Mouse (Mus musculus) heart, embryonic 12.5 days (tissue): ENCODE data around the gene Lactb. TPM values are rescaled to one million over a fixed set of nuclear protein-coding genes. Genes with fewer than 3 reads are reported as not detected.

Experiments used
- ATAC-seq: fragments of 200-750 bp; cut with Nextera tagmentation; 2 replicates; pipeline ENCODE4 v1.8.0; 2017; ENCODE audit warnings: moderate TSS enrichment, moderate library complexity; ENCODE audit not compliant: insufficient number of reproducible peaks, low FRiP score
- H3K27ac ChIP-seq: fragments of 300-500 bp; sonication (generic); 2 replicates; pipeline ENCODE4 v1.5.1; 2016; ENCODE audit warnings: mild to moderate bottlenecking, moderate library complexity; ENCODE audit not compliant: poor library complexity, severe bottlenecking
- H3K27me3 ChIP-seq: fragments of 300-500 bp; sonication (generic); replicated peaks from 2 replicates; pipeline ENCODE4 v1.6.1; 2016; ENCODE audit warnings: mild to moderate bottlenecking, moderate library complexity
- H3K36me3 ChIP-seq: fragments of 300-500 bp; sonication (generic); 2 replicates; pipeline ENCODE4 v1.6.1; 2016; ENCODE audit warnings: mild to moderate bottlenecking, moderate library complexity
- H3K4me1 ChIP-seq: fragments of 300-500 bp; sonication (generic); replicated peaks from 2 replicates; pipeline ENCODE4 v1.6.1; 2016; ENCODE audit warnings: mild to moderate bottlenecking
- H3K4me2 ChIP-seq: fragments of 300-500 bp; sonication (generic); 2 replicates; pipeline ENCODE4 v1.6.1; 2016; ENCODE audit warnings: mild to moderate bottlenecking, moderate library complexity
- H3K4me3 ChIP-seq: fragments of 300-500 bp; sonication (generic); 2 replicates; pipeline ENCODE4 v1.5.1; 2016; ENCODE audit warnings: mild to moderate bottlenecking
- H3K9ac ChIP-seq: fragments of 300-500 bp; sonication (generic); 2 replicates; pipeline ENCODE4 v1.6.1; 2016; ENCODE audit warnings: mild to moderate bottlenecking, moderate library complexity
- H3K9me3 ChIP-seq: fragments of 300-500 bp; sonication (generic); replicated peaks from 2 replicates; pipeline ENCODE4 v1.6.1; 2016; ENCODE audit warnings: mild to moderate bottlenecking, moderate library complexity
- WGBS: fragments of 180-500 bp; shearing (Covaris S2); methylation state at CpG from one replicate; pipeline ENCODE4 v1.1.7; 2016; 5-methylcytosine and 5-hydroxymethylcytosine counted together
- polyA plus RNA-seq: library from polyadenylated mRNA; unstranded; fragments of >200 nt; fragmentation: Nextera tagmentation; extraction: Ambion mirVana; gene quantifications from 2 replicates; pipeline ENCODE4 v1.2.1, GENCODE M21; 2016

Gene Lactb
- 9.3 and 10.1 TPM in 2 replicates for polyA plus RNA-seq

DNA sequence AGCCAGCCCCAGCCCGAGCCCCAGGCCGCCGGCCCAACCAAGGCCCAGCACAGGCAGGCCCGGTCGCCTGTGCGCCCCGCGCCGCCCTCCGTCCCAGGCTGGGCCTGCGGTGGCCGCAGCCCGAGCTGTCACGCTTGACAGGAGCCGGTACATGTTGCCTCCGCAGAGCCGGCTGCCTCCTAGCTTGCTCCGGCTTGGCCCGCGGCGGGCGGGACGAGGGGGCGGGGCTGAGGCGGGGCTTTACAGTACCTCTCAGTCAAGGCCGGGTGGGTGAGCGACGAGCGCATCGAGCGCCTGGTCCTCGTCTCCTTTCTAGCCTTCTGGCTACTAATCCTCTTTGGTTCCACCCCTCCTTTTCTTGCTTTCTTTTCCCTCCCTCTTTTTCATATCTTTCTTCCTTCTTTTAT is at the start of gene Lactb:
TSS of gene Lactb (minus strand) at position 246 of the 407 bp plus-strand sequence.
- peak; percentile 97 for ATAC-seq
- peak within 1 kb of the TSS; percentile 78 for H3K9ac ChIP-seq
- H3K9me3 ChIP-seq, result no peaks in the 10 kb centered on the region
- WGBS, result under 1% methylated on average over 32 of the region's 32 CpGs
- peaks cover 10% of the 10 kb centered on the region for H3K36me3 ChIP-seq
- no peaks in the 10 kb centered on the region for H3K27me3 ChIP-seq
- peak within 1 kb of the TSS; percentile 84 for H3K27ac ChIP-seq
- H3K4me2 ChIP-seq, result peak within 1 kb of the TSS; percentile 75
- peaks cover 4% of the 10 kb centered on the region; the same call in 1 of the 2 replicates for H3K4me1 ChIP-seq
- peak within 1 kb of the TSS; percentile 76 for H3K4me3 ChIP-seq

DNA sequence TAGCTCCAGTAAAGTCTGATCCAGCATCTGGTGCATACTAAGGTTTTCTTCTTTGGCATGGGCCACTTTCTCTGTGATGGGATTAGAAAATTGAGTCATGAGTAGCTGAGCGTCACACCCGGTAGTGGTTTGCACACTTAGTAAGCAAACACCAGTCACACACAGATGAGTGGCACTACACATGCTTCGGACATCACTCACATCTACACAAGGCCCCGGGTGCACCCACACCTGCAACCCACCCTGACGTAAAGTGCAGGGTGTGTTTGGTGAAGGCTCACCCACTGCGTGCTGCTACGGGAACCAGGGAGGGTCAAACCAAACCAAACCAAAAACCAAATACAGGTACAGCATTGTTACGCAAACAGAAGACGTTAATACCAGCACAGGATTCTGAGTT is 48.1 kb upstream of the Lactb start:
- Histone ChIP-seq H3K9ac (no peak overlapping the region), H3K4me2 (no peak overlapping the region), H3K4me1 (peaks cover 46% of the 10 kb centered on the region), H3K9me3 (no peaks in the 10 kb centered on the region), H3K27me3 (no peaks in the 10 kb centered on the region), H3K36me3 (peaks cover 72% of the 10 kb centered on the region), H3K27ac (no peak overlapping the region), H3K4me3 (no peak overlapping the region)
- WGBS, result 90% methylated on average over 9 of the region's 9 CpGs
- ATAC-seq, result no peak

DNA sequence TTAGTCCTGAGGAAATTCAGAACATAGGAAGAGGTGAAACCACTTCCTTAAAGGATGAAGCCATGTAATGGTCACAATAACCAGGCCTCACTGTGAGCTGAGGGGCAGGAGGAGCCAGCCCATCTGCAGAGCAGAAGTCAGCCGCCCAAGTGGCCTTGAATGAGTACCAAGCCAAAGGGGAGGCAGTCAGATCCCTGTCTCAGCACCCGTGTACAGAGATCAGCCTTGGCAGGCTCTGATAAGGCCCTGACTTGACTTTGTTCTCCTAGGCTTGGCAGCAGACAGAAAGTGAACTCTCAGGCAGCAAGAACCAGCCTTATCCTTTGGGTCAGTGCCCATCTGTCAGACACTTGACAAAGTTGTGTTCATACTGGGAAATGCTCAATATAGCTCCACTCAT is 44.8 kb upstream of the Lactb start:
- no peak overlapping the region; the same call in 1 of the 2 replicates for H3K4me2 ChIP-seq
- H3K36me3 ChIP-seq, result peaks cover 41% of the 10 kb centered on the region
- peak overlapping the region; percentile 73 for H3K27ac ChIP-seq
- peaks cover 24% of the 10 kb centered on the region for H3K4me1 ChIP-seq
- no peaks in the 10 kb centered on the region for H3K27me3 ChIP-seq
- no peak overlapping the region for H3K9ac ChIP-seq
- ATAC-seq, result peak; percentile 26; the same call in 1 of the 2 replicates
- 22% methylated on average over 2 of the region's 2 CpGs for WGBS
- no peak overlapping the region for H3K4me3 ChIP-seq
- H3K9me3 ChIP-seq, result no peaks in the 10 kb centered on the region

DNA sequence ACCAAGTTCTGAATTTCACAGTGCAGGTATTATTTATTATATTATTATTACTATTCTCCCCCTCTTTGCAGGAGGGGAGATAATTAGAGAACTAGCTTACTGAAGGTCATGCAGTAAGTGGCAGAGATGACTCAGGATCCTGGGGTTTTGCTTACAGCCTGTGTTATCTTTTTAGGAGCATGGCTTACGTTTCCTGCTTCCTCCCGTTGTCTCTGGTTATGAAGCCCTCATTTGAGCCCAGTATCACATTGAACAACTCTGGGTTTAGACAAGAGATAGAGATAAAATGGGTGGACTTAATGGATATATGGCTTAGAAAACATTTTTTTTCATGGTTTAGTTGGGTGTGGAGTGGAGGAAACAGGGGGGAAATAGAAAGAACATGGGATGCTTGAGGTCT is 38.2 kb upstream of the Lactb start:
- ATAC-seq, result no peak
- no peak overlapping the region for H3K9ac ChIP-seq
- WGBS, result 12% methylated on average over 2 of the region's 2 CpGs

DNA sequence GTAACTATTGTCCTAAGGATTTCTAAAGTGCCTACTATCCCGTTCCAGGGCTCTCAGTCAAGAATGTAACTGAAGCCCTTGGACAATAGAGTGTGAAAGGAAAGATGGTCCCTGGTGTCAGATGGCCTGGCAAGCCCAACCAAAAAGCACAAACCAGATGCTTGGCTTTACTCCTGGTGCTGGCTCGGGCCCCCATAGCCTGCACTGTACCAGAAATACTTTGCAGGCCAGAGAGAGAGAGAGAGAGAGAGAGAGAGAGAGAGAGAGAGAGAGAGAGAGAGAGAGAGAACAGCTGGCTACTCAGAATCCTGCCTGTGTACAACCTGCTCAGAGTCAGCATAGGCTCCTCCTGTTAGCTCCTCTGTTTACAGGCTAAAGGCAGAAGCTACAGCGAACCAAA is 37.2 kb upstream of the Lactb start:
- Histone ChIP-seq H3K27ac (no peak overlapping the region), H3K36me3 (no peaks in the 10 kb centered on the region), H3K4me1 (peaks cover 18% of the 10 kb centered on the region), H3K4me3 (no peak overlapping the region), H3K4me2 (no peak overlapping the region), H3K9ac (no peak overlapping the region), H3K9me3 (no peaks in the 10 kb centered on the region), H3K27me3 (no peaks in the 10 kb centered on the region)
- no peak for ATAC-seq
- WGBS, result 32% methylated on average over 3 of the region's 3 CpGs

More for the DNA sequence above, 38.2 kb upstream of the Lactb start:
- no peaks in the 10 kb centered on the region for H3K9me3 ChIP-seq
- no peaks in the 10 kb centered on the region for H3K27me3 ChIP-seq
- H3K4me2 ChIP-seq, result no peak overlapping the region
- no peak overlapping the region for H3K4me3 ChIP-seq
- no peaks in the 10 kb centered on the region for H3K36me3 ChIP-seq
- H3K4me1 ChIP-seq, result peaks cover 18% of the 10 kb centered on the region
- H3K27ac ChIP-seq, result no peak overlapping the region

DNA sequence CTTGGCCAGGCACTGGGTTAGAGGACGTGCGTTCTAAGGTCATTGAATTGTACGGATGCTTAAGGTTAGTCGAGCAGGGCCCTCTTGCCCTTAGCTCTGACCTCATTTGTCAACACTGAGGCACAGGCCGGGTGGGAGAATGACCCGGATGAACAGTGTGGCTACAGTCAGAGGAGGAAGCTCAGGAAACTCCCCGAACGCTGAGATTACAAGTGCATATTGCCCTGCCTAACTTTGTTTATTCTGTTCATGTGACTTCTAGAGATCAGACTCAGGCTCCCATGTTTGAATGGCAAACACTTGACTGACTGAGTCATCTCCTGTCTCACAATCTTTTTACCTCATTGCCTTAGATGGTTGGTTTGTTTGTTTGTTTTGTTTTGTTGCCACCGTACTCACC is 36.2 kb upstream of the Lactb start:
- peaks cover 19% of the 10 kb centered on the region for H3K4me1 ChIP-seq
- 61% methylated on average over 9 of the region's 9 CpGs for WGBS
- no peaks in the 10 kb centered on the region for H3K36me3 ChIP-seq
- no peaks in the 10 kb centered on the region for H3K9me3 ChIP-seq
- H3K4me2 ChIP-seq, result no peak overlapping the region
- H3K9ac ChIP-seq, result no peak overlapping the region
- H3K4me3 ChIP-seq, result no peak overlapping the region
- H3K27ac ChIP-seq, result no peak overlapping the region
- H3K27me3 ChIP-seq, result no peaks in the 10 kb centered on the region
- ATAC-seq, result no peak

DNA sequence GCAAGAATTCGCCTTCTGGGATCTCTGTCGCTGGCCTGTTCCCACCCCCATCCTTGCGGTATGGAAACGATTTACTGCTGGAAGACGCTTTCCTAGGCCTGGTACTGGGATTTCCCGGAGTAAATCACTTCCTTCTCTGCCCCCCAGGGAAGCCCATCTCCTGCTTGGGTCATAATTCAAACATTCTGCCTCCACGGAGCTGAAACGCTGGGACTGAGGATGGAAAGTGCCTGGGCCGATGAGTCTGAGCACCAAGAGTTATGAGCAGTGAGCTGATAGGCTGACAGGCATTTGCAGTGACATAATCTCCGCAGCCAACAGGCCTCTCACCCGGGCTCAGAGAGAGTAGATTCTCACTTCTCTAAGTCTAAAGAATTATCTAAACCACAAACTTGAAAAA is 33.5 kb upstream of the Lactb start:
- H3K36me3 ChIP-seq, result no peaks in the 10 kb centered on the region
- H3K9me3 ChIP-seq, result no peaks in the 10 kb centered on the region
- no peak overlapping the region for H3K9ac ChIP-seq
- H3K4me3 ChIP-seq, result no peak overlapping the region
- no peak overlapping the region for H3K27ac ChIP-seq
- no peaks in the 10 kb centered on the region for H3K27me3 ChIP-seq
- WGBS, result 37% methylated on average over 11 of the region's 11 CpGs
- H3K4me1 ChIP-seq, result peaks cover 32% of the 10 kb centered on the region
- H3K4me2 ChIP-seq, result no peak overlapping the region
- ATAC-seq, result no peak

DNA sequence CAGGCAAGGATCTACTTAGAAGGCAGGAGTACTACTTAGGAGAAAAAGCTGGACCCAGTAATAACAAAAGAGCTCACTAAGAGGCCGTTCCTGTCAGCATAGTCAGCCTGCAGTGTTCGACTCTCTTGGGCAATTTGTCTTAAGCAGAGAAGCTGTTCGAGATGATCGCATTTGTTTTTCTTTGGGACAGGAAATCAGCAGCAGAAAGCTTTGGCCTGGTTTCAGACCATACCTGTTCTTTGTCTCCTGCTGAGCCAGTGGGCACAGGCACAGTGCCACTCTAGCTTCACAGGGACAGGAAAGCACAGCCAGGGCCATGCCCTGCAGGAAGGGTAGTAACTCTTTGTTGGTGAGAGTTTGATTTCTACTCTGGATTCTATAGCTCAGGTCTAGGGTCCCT is 31.1 kb upstream of the Lactb start:
- ATAC-seq, result no peak
- no peak overlapping the region for H3K4me2 ChIP-seq
- peaks cover 16% of the 10 kb centered on the region for H3K4me1 ChIP-seq
- H3K27ac ChIP-seq, result no peak overlapping the region
- H3K4me3 ChIP-seq, result no peak overlapping the region
- H3K9me3 ChIP-seq, result no peaks in the 10 kb centered on the region
- WGBS, result 63% methylated on average over 4 of the region's 4 CpGs
- no peaks in the 10 kb centered on the region for H3K27me3 ChIP-seq
- H3K36me3 ChIP-seq, result no peaks in the 10 kb centered on the region
- no peak overlapping the region for H3K9ac ChIP-seq

DNA sequence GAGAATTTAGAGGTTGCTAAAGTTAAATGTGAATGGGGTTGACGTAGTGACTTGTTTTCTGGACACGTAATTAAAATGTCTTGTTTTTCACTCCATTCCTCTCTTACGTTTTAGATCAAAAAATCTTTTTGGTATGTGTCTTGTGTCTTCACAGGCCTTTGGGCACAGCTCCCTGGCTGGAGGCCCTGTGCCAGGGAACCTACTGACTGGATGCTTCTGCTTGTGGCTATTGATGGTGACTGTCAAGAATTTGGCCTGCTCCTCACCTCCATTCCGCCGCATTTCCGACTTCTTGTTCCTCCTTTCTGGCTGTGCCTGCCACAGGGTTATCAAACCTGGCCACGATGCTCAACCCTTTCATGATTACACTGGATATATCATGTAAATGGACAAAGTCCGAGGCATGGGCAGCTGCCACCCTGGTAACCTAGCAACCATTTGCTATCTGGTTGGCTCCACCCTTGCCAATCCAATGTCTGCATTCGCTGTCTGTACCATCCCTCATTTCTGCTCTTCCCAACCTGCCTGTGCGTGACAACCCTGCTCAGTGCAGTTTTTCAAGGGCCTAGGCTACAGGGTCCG is 30.0 kb upstream of the Lactb start:
- WGBS, result 77% methylated on average over 11 of the region's 11 CpGs
- ATAC-seq, result no peak
- Histone ChIP-seq H3K4me2 (no peak overlapping the region), H3K9me3 (no peaks in the 10 kb centered on the region), H3K4me3 (no peak overlapping the region), H3K27me3 (no peaks in the 10 kb centered on the region), H3K4me1 (peaks cover 18% of the 10 kb centered on the region), H3K27ac (no peak overlapping the region), H3K9ac (no peak overlapping the region), H3K36me3 (no peaks in the 10 kb centered on the region)

DNA sequence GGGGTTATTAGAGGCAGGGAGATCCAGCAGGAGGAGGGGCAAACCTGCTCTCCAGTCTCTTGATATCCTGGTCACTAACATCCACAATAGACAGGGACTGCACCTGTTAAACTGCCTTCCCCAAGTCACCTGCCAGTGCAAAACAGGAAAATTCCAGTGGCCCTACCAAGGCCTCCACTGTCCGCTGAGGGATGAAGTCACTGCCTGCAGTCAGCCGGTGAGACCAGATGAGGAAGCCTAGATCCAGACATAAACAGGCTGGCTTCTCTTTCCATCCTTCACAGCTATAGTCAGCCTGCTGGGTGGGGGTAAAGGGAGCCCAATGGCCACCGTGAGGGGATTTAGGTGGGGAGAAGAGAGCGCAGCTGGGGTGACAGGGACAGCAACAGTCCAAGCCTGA is 28.4 kb upstream of the Lactb start:
- H3K36me3 ChIP-seq, result no peaks in the 10 kb centered on the region
- H3K4me2 ChIP-seq, result no peak overlapping the region
- no peak overlapping the region for H3K27ac ChIP-seq
- no peak for ATAC-seq
- no peak overlapping the region for H3K9ac ChIP-seq
- peaks cover 18% of the 10 kb centered on the region for H3K4me1 ChIP-seq
- 48% methylated on average over 4 of the region's 4 CpGs for WGBS
- no peaks in the 10 kb centered on the region for H3K9me3 ChIP-seq
- H3K4me3 ChIP-seq, result no peak overlapping the region
- H3K27me3 ChIP-seq, result no peaks in the 10 kb centered on the region

DNA sequence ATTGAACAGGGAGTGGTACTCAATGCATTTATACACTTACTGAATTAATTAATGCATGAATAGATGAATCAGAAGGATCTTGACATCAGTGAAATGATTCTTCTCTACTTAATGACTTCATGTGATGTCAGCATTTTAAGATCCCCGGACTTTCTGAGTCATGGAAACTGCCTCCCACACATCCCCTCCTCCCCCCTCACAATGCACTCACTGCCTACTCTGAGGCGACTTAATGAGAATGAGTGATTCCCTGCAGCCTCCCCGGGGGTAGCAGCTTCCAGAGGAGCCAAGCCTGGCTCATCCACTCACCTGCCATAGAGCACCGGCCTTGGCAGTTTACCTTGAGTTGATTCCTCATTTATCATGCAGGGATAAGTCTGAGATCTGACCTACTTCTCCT is 27.9 kb upstream of the Lactb start:
- H3K27me3 ChIP-seq, result no peaks in the 10 kb centered on the region
- H3K36me3 ChIP-seq, result no peaks in the 10 kb centered on the region
- 43% methylated on average over 4 of the region's 4 CpGs for WGBS
- H3K9me3 ChIP-seq, result no peaks in the 10 kb centered on the region
- H3K4me2 ChIP-seq, result no peak overlapping the region
- H3K4me1 ChIP-seq, result peaks cover 18% of the 10 kb centered on the region
- ATAC-seq, result no peak
- H3K9ac ChIP-seq, result no peak overlapping the region
- H3K27ac ChIP-seq, result no peak overlapping the region
- no peak overlapping the region for H3K4me3 ChIP-seq

DNA sequence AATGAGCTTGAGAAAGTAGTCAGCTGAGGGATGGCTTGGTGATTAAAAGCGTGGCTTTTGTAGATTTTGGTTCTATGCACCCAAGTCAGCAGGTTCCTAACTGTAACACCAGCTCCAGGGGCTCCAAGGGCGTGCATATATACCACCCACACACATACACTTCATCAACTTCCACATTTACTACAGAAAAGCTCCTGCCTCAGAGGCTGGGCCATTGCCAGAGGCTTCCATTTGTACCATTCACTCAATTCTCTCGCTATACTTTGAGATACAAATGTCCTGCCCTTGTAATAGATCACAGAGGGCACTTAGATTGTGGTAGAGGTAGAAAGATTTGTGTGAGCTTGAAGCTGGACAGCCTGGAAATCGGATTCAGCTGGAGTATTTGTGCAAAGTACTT is 26.2 kb upstream of the Lactb start:
- Histone ChIP-seq H3K36me3 (no peaks in the 10 kb centered on the region), H3K4me1 (peaks cover 18% of the 10 kb centered on the region), H3K4me3 (no peak overlapping the region), H3K9me3 (no peaks in the 10 kb centered on the region), H3K9ac (no peak overlapping the region), H3K4me2 (no peak overlapping the region), H3K27ac (0 out of 2 replicates have a peak overlapping the region, but pooled peaks have one; percentile 15), H3K27me3 (no peaks in the 10 kb centered on the region)
- WGBS, result 74% methylated on average over 4 of the region's 4 CpGs
- 0 out of 2 replicates have a peak, but pooled peaks have one; percentile 13 for ATAC-seq
